Mouse (Mus musculus): ENCODE measurements around the gene Rsu1.
"Not testable (repeated sequence)": the region's sequence is repeated elsewhere in the genome, so short reads cannot be mapped to it uniquely, and the experiment has no call there.

Rsu1 gene

GRCm38 (mm10) chr2:13224546-13224945, 46.7 kb downstream of the Rsu1 start:
- DNase-seq (ENCODE audit: low spot score), result no peak

GRCm38 (mm10) chr2:13223451-13223850, 47.8 kb downstream of the Rsu1 start:
- no peak for DNase-seq (ENCODE audit: low spot score)

- no peak for DNase-seq (ENCODE audit: low spot score)
Measured at GRCm38 (mm10) chr2:13220141-13220540, 51.1 kb downstream of the Rsu1 start.

- no peak for DNase-seq (ENCODE audit: low spot score)
Measured at GRCm38 (mm10) chr2:13218112-13218511, 53.1 kb downstream of the Rsu1 start.

- no peak for DNase-seq (ENCODE audit: low spot score)
Measured at GRCm38 (mm10) chr2:13206825-13207224, 64.4 kb downstream of the Rsu1 start.

GRCm38 (mm10) chr2:13206367-13206766, 64.8 kb downstream of the Rsu1 start:
- DNase-seq (ENCODE audit: low spot score), result no peak

GRCm38 (mm10) chr2:13202805-13203475, 68.3 kb downstream of the Rsu1 start:
- no peak for DNase-seq (ENCODE audit: low spot score)

- no peak for DNase-seq (ENCODE audit: low spot score)
Measured at GRCm38 (mm10) chr2:13199713-13200112, 71.5 kb downstream of the Rsu1 start.

- no peak for DNase-seq (ENCODE audit: low spot score)
Measured at GRCm38 (mm10) chr2:13199033-13199432, 72.2 kb downstream of the Rsu1 start.

- no peak for DNase-seq (ENCODE audit: low spot score)
Measured at GRCm38 (mm10) chr2:13195540-13195939, 75.7 kb downstream of the Rsu1 start.

GRCm38 (mm10) chr2:13192157-13192556, 79.1 kb downstream of the Rsu1 start:
- no peak for DNase-seq (ENCODE audit: low spot score)

GRCm38 (mm10) chr2:13190767-13191166, 80.4 kb downstream of the Rsu1 start:
- DNase-seq (ENCODE audit: low spot score), result no peak

- no peak for DNase-seq (ENCODE audit: low spot score)
Measured at GRCm38 (mm10) chr2:13188831-13189495, 82.3 kb downstream of the Rsu1 start.

GRCm38 (mm10) chr2:13183124-13183523, 88.1 kb downstream of the Rsu1 start:
- DNase-seq (ENCODE audit: low spot score), result no peak

GRCm38 (mm10) chr2:13181899-13182298, 89.3 kb downstream of the Rsu1 start:
- DNase-seq (ENCODE audit: low spot score), result not testable (repeated sequence)

- DNase-seq (ENCODE audit: low spot score), result no peak
Measured at GRCm38 (mm10) chr2:13177698-13178395, 93.4 kb downstream of the Rsu1 start.

- DNase-seq (ENCODE audit: low spot score), result no peak
Measured at GRCm38 (mm10) chr2:13176304-13176620, 95.0 kb downstream of the Rsu1 start.

- no peak for DNase-seq (ENCODE audit: low spot score)
Measured at GRCm38 (mm10) chr2:13175536-13176303, 95.5 kb downstream of the Rsu1 start.

GRCm38 (mm10) chr2:13174461-13174860, 96.8 kb downstream of the Rsu1 start:
- no peak for DNase-seq (ENCODE audit: low spot score)

- DNase-seq (ENCODE audit: low spot score), result no peak
Measured at GRCm38 (mm10) chr2:13170651-13171050, 100.6 kb downstream of the Rsu1 start.

- no peak for DNase-seq (ENCODE audit: low spot score)
Measured at GRCm38 (mm10) chr2:13169962-13170361, 101.3 kb downstream of the Rsu1 start.

GRCm38 (mm10) chr2:13169158-13169890, 101.9 kb downstream of the Rsu1 start:
- DNase-seq (ENCODE audit: low spot score), result no peak
